Mouse (Mus musculus) limb, embryonic 15.5 days (tissue): ENCODE results near the gene Otulin. TPM values are rescaled to one million over a fixed set of nuclear protein-coding genes. Genes with fewer than 3 reads are reported as not detected.

ENCODE experiments used
- microRNA-seq: library from miRNA; unstranded; fragments of <30 nt; microRNA quantifications from one replicate; pipeline ENCODE4, GENCODE M21; 2016
- polyA plus RNA-seq: library from polyadenylated mRNA; unstranded; fragments of >200 nt; fragmentation: Nextera tagmentation; extraction: Ambion mirVana; gene quantifications from 2 replicates; pipeline ENCODE4 v1.2.1, GENCODE M21; 2015

The Otulin gene
- polyA plus RNA-seq, 1 experiment from 2014 or later, result 32.5 TPM

Small RNAs within 50 kb of the gene (microRNA-seq; reads per million reads assigned to microRNA genes)
- gene Mir7117, result not detected

Other genes starting within 250 kb of the Otulin start
- 16.3 and 16.9 TPM in 2 replicates for gene Ank, start 164.0 kb downstream of the Otulin start, polyA plus RNA-seq
- 32.2 and 32.5 TPM in 2 replicates for gene Otulinl, start 50.9 kb upstream of the Otulin start, polyA plus RNA-seq